Mouse (Mus musculus) cerebellum, adult 11-12 months (tissue): ENCODE results near the gene Olfr338.
"Not testable (repeated sequence)": the region's sequence is repeated elsewhere in the genome, so short reads cannot be mapped to it uniquely, and the experiment has no call there.

ENCODE experiments used
- DNase-seq: peaks from one replicate; pipeline ENCODE4 v3.0.0; 2022

The Olfr338 gene

GRCm38 (mm10) chr2:36373219-36373618, at the start of gene Olfr338:
TSS of gene Olfr338 (plus strand) at chr2:36373519.
- DNase-seq = no peak

- not testable (repeated sequence) for DNase-seq
Measured at GRCm38 (mm10) chr2:36415174-36415573, 41.9 kb downstream of the Olfr338 start.

- DNase-seq = not testable (repeated sequence)
Measured at GRCm38 (mm10) chr2:36415591-36415990, 42.3 kb downstream of the Olfr338 start.

DNA sequence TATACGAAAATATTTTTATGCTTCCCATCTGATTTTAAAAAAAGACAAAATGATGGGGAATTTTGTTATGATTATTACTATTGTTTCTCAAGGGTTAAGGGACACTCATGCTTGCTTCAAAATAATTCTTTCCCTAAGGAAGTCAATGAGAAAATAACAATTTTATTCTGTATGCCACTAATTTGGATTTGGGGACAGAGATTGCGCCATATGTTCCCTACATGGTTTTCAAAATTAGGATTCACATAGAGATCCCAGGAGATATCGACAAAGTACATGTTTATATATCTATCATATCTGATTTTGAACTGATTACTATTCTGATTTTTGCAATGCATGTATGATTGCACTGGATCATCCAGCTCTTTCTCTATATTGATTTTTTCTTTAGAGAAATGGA, 45.3 kb downstream of the Olfr338 start, which contains the start of gene Olfr339:
Gene Olfr339, plus strand, starts transcription at position 301 of the 400 bp plus-strand sequence.
- DNase-seq = no peak
